Mouse (Mus musculus) liver (tissue): ENCODE measurements around the gene Leng1.

Experiments used
- DNase-seq: peaks from one replicate; pipeline ENCODE4 v3.0.0-alpha.2; 2020; ENCODE audit warnings: mixed read lengths

The Leng1 gene

DNA sequence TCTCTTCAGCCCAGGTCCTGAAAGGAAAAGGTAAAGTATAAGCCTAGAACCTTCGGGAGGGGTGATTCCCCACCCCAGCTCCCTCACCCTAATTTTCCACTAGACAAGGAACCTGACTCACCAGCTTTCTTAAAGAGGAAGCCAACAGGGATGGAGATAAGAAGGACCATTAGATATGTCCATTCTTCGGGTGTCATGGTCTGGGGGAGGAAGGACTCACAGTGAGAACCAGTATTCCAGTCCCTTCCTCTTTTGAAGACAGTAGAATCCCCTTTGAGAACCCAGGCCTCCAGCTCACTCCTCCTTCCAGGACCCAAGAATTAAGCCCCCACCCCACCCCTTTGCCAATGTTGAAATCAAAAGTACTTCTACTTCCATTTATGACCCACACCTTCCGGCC lies 26.3 kb upstream of the Leng1 start:
- no peak for DNase-seq

- DNase-seq = no peak
Observed at GRCm38 (mm10) chr7:3685400-3686187, 20.0 kb upstream of the Leng1 start.

DNA sequence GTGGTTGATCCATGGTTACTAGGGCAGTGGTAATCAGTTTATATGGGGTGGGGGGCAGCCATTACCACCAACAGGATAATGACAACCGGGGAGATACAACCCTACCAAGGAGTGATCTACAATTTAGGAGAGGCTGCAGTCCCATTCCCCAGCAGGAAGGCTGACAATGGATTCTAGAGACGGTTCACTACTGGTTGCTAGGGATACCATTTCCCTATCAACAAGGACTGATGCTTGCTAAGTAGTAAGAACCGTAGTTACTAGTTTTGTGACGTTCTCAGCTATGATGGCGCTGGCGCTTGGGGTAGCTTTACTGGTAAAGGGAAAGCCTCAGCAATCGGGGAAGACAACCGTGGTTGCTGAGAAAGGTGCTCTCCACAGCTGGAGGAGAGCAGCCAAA lies 19.1 kb upstream of the Leng1 start:
- DNase-seq = no peak

DNA sequence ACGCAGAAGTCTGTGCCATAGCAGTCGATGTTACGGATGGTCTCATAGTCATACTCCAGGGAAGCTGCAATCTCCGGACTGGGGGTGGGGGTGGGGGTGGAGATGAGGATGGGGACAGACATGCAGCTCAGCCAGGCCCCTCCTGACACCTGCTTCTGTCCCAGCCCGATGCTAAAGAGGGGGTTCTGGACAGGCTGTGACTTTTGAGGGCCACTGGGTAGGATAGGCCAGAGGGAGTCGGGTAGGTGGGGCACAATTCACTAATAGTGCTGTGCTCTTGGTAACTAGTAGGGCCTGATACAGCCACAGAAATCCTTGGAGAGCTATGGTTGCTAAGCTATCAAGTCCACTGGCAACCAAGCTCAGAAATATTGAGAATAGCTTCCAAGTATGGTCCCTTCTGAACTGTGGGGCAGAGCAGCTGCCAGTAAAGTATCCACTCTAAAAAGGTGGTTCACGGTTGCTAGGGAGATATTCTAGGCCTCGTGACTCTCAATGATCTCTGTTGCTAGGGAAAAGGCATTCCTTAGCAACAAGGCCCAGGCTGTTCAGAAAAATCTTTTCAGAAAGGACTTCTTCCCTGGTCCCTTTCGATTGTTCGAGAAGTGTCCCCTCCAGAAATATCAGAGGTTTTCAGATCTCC lies 18.4 kb upstream of the Leng1 start:
- no peak for DNase-seq

DNA sequence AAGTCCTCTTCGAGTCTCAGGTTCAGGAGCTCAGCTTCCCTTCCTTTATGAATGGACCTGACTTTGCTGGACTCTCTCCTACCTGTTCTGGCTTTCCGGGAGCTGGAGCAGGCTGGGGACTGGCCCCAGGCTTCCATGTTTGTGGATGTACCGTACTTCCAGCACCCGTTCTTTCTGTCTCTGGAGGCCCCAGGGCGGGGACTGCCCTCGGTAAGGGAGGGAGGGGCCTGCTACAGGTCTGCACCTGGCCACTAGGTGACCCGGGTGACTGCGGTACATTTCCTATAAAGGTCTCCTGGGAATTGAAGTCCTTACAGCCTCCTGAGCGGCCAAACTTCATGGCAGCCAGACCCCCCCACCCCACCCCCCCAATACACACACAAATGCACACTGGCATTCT lies 11.7 kb upstream of the Leng1 start, which contains the start of gene Tmc4:
Tmc4 (minus strand) TSS at position 212 of the 400 bp plus-strand sequence.
- no peak for DNase-seq

DNA sequence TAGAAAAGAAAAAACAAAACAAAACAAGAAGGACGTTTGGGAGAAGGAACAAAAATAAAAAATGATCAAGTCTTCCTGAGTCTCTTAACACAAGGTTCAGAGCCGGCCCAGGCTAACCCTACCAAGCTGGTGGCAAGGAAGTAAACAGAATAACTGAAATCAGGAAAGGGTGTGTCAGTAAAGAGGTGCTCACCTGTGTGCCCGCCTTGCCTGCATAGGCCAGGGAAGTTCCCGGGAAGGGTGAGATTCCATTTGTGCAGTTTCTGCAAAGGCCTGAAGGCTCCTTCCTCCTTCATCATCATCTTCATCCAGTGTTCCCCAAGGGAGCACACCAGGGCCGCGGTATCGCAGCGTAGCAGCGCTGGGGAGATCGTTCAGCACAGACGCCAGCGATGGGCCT lies 10.7 kb upstream of the Leng1 start:
- no peak for DNase-seq

- no peak for DNase-seq
Observed at GRCm38 (mm10) chr7:3675228-3675548, 9.5 kb upstream of the Leng1 start.

- DNase-seq = peak; percentile 85
Observed at GRCm38 (mm10) chr7:3674507-3675227, 9.0 kb upstream of the Leng1 start.

- peak; percentile 73 for DNase-seq
Observed at GRCm38 (mm10) chr7:3666921-3667391, 1.3 kb upstream of the Leng1 start.

DNA sequence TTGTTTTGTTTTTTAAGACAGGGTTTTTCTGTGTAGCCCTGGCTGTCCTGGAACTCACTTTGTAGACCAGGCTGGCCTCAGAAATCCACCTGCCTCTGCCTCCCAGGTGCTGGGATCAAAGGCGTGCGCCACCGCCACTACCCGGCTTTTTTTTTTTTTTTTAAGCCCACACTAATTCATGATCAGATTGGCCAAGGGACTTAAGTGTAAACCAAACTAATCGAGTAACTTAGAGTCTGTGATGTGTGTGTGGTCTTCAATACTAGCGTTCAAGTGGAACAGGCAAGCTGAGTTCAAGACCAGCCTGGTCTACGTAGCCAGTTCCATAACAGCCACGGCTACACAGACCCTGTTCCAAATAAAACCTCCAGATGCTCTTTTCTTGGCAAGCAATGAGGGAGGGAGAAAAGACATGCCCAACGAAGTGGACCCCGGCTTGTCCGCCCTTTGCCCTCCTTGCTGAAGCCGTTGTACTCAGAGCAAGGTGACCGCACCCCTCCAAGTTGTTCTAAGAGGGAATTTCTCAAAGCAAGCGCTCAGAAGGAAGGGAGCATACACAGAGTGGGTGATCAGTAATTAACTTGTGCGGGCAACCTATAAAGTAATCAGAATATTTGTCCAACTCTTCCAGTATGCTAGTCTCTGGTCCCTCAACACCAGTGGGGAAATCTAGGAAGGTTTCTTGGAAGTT lies 971 bp downstream of the Leng1 start:
- DNase-seq = peak; percentile 34

DNA sequence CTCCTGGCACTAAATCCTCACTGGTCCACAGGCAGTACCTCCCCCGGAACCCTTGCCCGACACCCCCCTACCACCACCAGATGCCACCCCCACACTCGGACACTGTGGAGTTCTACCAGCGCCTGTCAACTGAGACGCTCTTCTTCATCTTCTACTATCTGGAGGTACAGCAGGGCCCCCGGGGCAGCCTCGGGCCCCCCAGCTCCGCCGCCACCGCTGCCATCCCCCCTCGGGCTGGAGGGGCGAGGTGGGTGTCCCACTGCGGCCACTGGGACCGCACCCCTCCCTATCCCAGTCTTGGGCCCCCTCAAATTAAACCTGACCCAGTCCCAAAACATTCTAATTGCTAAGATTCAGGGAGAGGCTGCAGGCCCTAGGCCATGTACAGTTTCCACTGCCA lies 7.1 kb downstream of the Leng1 start:
- no peak for DNase-seq

DNA sequence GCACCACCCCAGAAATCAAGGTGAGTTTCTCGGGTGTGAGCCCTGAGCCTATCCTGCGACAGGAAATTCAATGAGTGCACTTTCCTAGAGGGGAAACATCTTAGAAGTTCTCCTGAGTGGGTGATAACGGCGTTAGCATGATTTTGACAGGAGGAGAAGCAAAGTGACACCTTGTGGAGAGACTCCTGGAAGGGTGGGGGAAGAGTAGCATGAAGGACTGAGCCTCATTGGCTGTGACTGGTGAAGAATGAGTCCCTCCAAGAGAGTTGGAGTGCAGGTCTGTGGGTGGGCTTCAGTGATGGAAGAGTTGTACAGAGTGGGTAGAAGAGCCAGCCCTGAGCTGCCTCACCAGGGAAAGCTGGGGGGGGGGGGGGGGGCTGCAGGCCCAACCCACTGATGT lies 8.7 kb downstream of the Leng1 start:
- no peak for DNase-seq

GRCm38 (mm10) chr7:3646641-3647040 lies 19.0 kb downstream of the Leng1 start:
- DNase-seq = no peak

GRCm38 (mm10) chr7:3646188-3646587 lies 19.5 kb downstream of the Leng1 start:
- no peak for DNase-seq

DNA sequence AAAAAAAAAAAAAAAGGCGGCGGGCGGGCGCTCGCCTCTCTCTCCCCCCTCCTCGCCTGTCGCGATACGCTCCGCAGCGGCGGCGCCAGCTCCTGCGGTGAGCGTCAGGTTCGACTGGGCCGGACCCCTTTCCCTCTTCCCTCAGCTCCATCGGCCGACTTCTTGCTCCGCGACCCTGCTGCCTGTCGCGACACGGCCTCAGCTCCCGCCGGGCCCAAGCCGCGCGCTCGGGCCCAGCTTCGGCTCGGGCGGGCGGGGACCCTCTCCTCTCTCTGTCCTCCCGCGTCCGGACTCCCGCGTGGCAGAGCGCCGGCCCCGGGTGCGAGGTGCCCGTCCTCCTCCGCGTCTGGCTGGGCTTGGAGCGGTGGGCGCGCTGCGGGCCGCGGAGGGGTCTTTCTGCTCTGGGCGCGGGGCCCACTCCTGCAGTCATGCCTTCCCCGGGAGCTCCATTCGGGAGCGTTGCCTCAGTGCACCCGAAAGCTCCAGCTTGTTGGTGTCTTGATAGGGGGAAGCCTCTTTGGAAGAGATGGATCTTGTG lies 20.1 kb downstream of the Leng1 start:
- no peak for DNase-seq

DNA sequence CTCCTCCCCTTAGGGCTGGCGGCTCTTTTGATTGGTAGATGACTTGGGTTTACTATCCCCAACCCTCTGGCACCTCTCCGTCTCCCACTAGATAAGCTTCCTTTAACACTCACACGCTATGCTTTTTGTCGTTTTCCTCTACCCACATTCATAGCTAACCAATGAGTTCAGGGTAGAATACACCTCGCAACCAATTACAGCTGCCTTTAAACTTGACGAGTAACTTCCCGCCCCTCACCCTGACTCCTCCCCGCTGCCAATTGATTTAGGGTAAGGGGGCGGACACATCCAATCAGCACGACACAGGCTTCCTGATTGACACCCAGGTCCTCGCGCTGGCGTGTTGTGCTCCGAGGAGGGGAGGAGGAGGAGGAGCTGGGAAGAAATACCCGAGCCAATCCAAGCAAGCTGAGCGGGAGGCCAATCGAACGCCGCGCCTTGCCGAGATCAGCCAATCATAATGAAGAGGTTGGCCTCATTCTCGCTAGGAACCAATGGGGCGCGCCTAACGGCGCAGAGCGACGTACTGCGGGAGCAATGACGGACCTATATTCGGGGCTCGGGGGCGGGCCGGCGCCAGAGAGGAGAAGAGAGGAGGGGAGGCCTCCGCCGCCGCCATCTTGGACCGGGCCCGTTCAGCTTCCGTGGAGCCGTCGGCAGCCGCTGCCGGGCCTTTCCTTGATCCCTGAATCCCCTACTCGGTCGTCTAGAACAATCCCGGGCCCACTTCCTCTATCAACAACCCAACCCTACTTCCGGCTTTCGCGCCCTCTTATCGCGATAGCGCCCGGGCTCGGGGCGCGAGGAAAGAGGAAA lies 20.8 kb downstream of the Leng1 start, which contains the start of gene Cnot3:
Cnot3 (plus strand) TSS at position 597 of the 816 bp plus-strand sequence.
- peak; percentile 98 for DNase-seq

GRCm38 (mm10) chr7:3644348-3644671 lies 21.3 kb downstream of the Leng1 start:
- DNase-seq = peak; percentile 95

- no peak for DNase-seq
Observed at GRCm38 (mm10) chr7:3643843-3644242, 21.8 kb downstream of the Leng1 start.

DNA sequence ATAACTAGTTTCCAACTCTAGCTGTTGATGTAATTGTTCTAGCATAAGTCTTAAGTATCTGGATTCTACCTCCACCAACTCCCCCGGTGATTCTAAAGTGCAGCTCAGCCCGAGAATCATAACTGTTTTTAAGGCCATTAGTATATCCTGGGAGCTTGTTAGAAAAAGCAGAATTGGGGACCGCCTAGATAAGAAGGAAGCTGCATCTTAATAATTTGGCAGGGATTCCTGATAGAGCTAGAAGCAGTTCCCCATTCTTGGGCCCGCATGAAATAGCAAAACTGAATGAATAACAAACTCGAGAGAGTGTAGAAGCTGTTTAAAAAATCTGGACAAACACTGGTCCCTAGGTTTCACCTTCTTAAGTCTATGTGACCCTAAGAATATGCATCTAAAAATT lies 22.2 kb downstream of the Leng1 start:
- DNase-seq = no peak

- no peak for DNase-seq
Observed at GRCm38 (mm10) chr7:3630478-3630815, 35.2 kb downstream of the Leng1 start.

- DNase-seq = peak; percentile 91
Observed at GRCm38 (mm10) chr7:3629543-3630477, 35.8 kb downstream of the Leng1 start, which contains the start of the genes Tfpt and Prpf31. Gene Tfpt, minus strand, starts transcription at chr7:3629929. Gene Prpf31, plus strand, starts transcription at chr7:3629985.
